Mouse (Mus musculus) E14TG2a.4 (cell line): Measurements from ENCODE around the gene 1700025B11Rik.

Experiments used
- CTCF ChIP-seq: conservative IDR thresholded peaks from 2 replicates; pipeline ENCODE4 v1.5.1; 2014; ENCODE audit warnings: low read length
- NANOG ChIP-seq: IDR thresholded peaks from 2 replicates; pipeline ENCODE4 v1.6.1; 2014; ENCODE audit warnings: borderline replicate concordance, low read length, mixed read lengths
- POU5F1 ChIP-seq: IDR thresholded peaks from 2 replicates; pipeline ENCODE4 v1.6.1; 2014; ENCODE audit warnings: low read length, borderline replicate concordance

GRCm38 (mm10) chr15:77533216-77533615, 28.5 kb downstream of the 1700025B11Rik start, which contains the start of gene Apol7c:
- TF ChIP-seq CTCF (no peak), POU5F1 (no peak), NANOG (no peak)
